Mouse (Mus musculus) limb, embryonic 15.5 days (tissue): ENCODE measurements around the gene Klhdc4. TPM values are rescaled to one million over a fixed set of nuclear protein-coding genes. Genes with fewer than 3 reads are reported as not detected.

Experiments
- ATAC-seq: fragments of 200-750 bp; cut with Nextera tagmentation; 2 replicates; pipeline ENCODE4 v1.8.0; 2017; ENCODE audit warnings: low read depth, moderate TSS enrichment; ENCODE audit not compliant: insufficient number of reproducible peaks, low FRiP score, low TSS enrichment
- H3K27ac ChIP-seq: fragments of 300-500 bp; sonication (generic); 2 replicates; pipeline ENCODE4 v1.5.1; 2015; ENCODE audit warnings: moderate library complexity, mild to moderate bottlenecking, inconsistent platforms
- H3K27me3 ChIP-seq: fragments of 300-500 bp; sonication (generic); 2 replicates; pipeline ENCODE4 v1.6.1; 2015; ENCODE audit warnings: inconsistent platforms
- H3K36me3 ChIP-seq: fragments of 300-500 bp; sonication (generic); 2 replicates; pipeline ENCODE4 v1.6.1; 2015; ENCODE audit warnings: inconsistent platforms
- H3K4me1 ChIP-seq: fragments of 300-500 bp; sonication (generic); 2 replicates; pipeline ENCODE4 v1.6.1; 2015; ENCODE audit warnings: inconsistent platforms
- H3K4me2 ChIP-seq: fragments of 300-500 bp; sonication (generic); 2 replicates; pipeline ENCODE4 v1.6.1; 2015; ENCODE audit warnings: mild to moderate bottlenecking, inconsistent platforms
- H3K4me3 ChIP-seq: fragments of 300-500 bp; sonication (generic); 2 replicates; pipeline ENCODE4 v1.5.1; 2015; ENCODE audit warnings: mild to moderate bottlenecking, inconsistent platforms
- H3K9ac ChIP-seq: fragments of 300-500 bp; sonication (generic); 2 replicates; pipeline ENCODE4 v1.6.1; 2015; ENCODE audit warnings: inconsistent platforms
- H3K9me3 ChIP-seq: fragments of 300-500 bp; sonication (generic); 2 replicates; pipeline ENCODE4 v1.6.1; 2016; ENCODE audit warnings: inconsistent platforms
- WGBS: fragments of 180-500 bp; shearing (Covaris S2); methylation state at CpG from one replicate; pipeline ENCODE4 v1.1.7; 2015; 5-methylcytosine and 5-hydroxymethylcytosine counted together
- polyA plus RNA-seq: library from polyadenylated mRNA; unstranded; fragments of >200 nt; fragmentation: Nextera tagmentation; extraction: Ambion mirVana; gene quantifications from 2 replicates; pipeline ENCODE4 v1.2.1, GENCODE M21; 2015

Gene Klhdc4
- polyA plus RNA-seq, 1 experiment from 2014 or later, result 31.5 TPM

DNA sequence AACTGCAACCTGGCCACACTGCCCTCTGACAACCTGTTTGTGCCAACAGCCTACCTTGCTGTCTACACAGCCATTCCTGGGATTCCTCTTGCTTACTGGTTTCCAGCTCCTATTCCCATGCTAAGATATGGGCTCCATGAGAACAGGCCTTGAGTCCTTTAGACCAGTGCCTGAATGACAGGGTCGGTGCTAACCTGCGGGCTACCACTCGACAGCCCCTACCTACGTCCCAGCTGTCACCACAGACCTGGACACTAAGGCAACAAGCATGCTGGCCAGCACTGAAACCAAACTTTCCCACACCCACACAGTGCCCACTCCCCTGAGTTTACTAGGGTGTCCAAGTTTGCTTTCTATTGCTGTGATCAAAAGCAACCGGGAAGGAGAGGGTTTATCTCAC is 1.6 kb downstream of the Klhdc4 start:
- Histone ChIP-seq H3K4me2 (peak overlapping the region; percentile 92; the same call in 1 of the 2 replicates), H3K9me3 (no peaks in the 10 kb centered on the region), H3K4me1 (peaks cover 19% of the 10 kb centered on the region), H3K27me3 (no peaks in the 10 kb centered on the region), H3K36me3 (no peaks in the 10 kb centered on the region), H3K9ac (no peak overlapping the region), H3K4me3 (0 out of 2 replicates have a peak overlapping the region, but pooled peaks have one; percentile 93), H3K27ac (no peak overlapping the region)
- ATAC-seq, result no peak
- 98% methylated on average over 5 of the region's 5 CpGs for WGBS

DNA sequence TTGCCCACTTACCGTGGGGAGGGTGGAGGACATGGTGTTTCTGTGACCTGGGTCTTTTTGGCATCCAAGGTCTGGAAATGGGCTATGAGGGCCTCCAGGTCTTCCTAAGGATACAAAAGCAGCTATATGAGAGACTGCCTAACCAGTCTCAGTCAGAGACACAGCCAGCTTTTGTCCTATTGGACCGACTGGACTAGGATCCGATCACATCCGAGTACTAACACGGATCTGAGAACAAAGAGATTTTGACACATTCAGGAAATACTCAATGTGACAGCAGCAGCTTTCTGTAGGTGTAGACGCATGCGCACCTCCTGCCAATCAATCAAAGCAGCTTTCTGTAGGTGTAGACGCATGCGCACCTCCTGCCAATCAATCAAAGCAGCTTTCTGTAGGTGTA is 7.6 kb downstream of the Klhdc4 start:
- peaks cover 33% of the 10 kb centered on the region for H3K36me3 ChIP-seq
- no peak overlapping the region for H3K27ac ChIP-seq
- no peak overlapping the region for H3K4me3 ChIP-seq
- H3K4me2 ChIP-seq, result no peak overlapping the region
- no peaks in the 10 kb centered on the region for H3K27me3 ChIP-seq
- ATAC-seq, result no peak
- 93% methylated on average over 9 of the region's 9 CpGs for WGBS
- H3K9me3 ChIP-seq, result no peaks in the 10 kb centered on the region
- no peaks in the 10 kb centered on the region for H3K4me1 ChIP-seq
- no peak overlapping the region for H3K9ac ChIP-seq

DNA sequence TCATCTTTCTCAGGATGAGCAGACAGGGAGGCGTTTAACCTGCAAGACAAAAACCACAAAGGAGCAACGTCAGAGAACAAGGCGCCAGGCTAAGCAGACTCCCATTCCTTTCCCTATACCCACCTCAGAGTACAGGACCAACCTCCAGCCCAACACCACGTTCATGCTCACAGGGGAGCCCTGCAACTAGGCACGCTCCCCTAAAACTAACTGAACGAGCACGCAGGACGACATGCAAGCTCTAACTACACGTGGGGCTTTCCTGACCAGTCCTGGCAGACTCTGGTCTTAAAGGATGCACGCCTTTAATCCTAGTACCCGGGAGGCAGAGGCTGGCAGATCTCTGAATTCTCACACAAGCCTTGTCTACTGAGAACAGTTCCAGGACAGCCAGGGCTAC is 8.0 kb downstream of the Klhdc4 start:
- H3K4me1 ChIP-seq, result no peaks in the 10 kb centered on the region
- H3K27ac ChIP-seq, result no peak overlapping the region
- no peak overlapping the region for H3K4me3 ChIP-seq
- 92% methylated on average over 11 of the region's 11 CpGs for WGBS
- no peak overlapping the region for H3K4me2 ChIP-seq
- no peak for ATAC-seq
- no peak overlapping the region for H3K9ac ChIP-seq
- peaks cover 33% of the 10 kb centered on the region for H3K36me3 ChIP-seq
- no peaks in the 10 kb centered on the region for H3K9me3 ChIP-seq
- H3K27me3 ChIP-seq, result no peaks in the 10 kb centered on the region

DNA sequence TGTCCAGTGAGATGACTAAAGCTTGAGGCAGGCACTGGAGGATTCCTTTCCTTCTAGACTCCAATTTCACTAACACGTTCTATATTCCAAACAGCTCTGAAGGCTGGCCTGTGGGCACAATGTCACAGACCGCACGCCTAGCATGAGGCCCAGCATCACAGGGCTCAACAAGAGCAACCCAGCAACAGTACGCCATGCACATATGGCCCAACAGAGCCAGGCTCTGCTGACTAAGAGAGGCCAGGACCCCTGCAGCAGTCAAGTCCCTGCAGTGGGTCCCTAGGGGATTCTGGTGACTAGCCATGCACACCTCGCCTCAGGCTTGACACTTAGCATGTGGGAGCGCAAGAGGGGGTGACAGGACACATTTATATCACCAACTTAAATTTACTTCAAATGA is 8.5 kb downstream of the Klhdc4 start:
- Histone ChIP-seq H3K9me3 (no peaks in the 10 kb centered on the region), H3K4me1 (no peaks in the 10 kb centered on the region), H3K27ac (no peak overlapping the region), H3K9ac (no peak overlapping the region), H3K36me3 (peaks cover 36% of the 10 kb centered on the region), H3K4me2 (no peak overlapping the region), H3K4me3 (no peak overlapping the region), H3K27me3 (no peaks in the 10 kb centered on the region)
- 90% methylated on average over 6 of the region's 6 CpGs for WGBS
- ATAC-seq, result no peak

DNA sequence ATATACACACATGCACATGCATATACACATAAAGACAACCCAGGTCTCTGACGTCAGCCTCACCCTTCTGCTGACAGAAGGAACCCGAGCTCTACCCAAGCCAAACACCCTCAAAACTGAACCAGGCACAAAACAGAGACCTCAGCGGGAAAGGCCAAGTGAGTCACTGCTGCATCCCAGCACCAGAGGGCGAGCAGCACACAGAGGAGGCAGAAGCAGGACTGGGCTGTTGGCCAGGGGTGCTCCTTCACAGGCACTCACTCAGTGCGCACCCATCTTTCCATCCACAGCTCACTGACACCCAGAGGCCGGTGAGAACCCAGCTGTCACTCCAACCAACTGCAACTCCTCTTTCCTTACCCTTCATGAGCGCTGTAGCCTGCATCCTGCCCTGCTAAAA is 11.1 kb downstream of the Klhdc4 start:
- H3K4me3 ChIP-seq, result no peak overlapping the region
- ATAC-seq, result no peak; the same call in 1 of the 2 replicates
- H3K27ac ChIP-seq, result no peak overlapping the region
- H3K4me1 ChIP-seq, result no peaks in the 10 kb centered on the region
- H3K27me3 ChIP-seq, result no peaks in the 10 kb centered on the region
- H3K36me3 ChIP-seq, result peaks cover 51% of the 10 kb centered on the region
- no peak overlapping the region for H3K9ac ChIP-seq
- 84% methylated on average over 7 of the region's 7 CpGs for WGBS
- no peaks in the 10 kb centered on the region for H3K9me3 ChIP-seq
- no peak overlapping the region for H3K4me2 ChIP-seq

DNA sequence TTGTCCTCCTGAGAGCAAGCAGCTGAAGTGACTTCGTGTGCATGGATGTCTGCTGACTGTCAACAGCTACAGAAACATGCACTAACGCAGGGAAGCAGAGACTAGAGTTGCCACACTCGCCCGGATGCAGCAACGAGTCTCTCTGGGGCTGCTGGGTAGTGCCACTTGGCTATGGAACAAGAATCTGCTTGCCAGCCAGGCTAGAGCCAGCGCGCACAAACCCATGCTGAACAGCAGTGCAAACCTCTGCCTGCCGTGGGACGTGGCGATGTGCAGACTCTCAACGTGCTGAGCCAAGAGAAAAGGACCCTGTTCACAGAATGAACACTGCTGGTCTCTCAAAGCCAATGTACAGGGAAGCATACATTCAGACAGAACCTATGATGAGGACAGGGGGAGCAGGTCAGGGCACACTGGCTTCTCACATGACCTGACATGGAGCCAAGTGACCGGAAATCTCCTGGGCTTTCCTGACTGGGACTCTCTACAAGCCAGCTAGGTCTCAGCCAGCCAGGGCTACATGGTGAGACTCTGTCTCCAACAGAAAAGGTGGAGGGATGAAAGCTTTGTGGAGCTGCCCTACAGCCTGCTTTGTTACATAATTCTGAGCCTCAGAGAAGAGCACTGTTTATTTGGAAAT is 17.3 kb downstream of the Klhdc4 start:
- Histone ChIP-seq H3K4me1 (no peaks in the 10 kb centered on the region), H3K9me3 (no peaks in the 10 kb centered on the region), H3K9ac (no peak overlapping the region), H3K27me3 (no peaks in the 10 kb centered on the region), H3K4me2 (no peak overlapping the region), H3K4me3 (no peak overlapping the region), H3K27ac (no peak overlapping the region), H3K36me3 (peaks cover 51% of the 10 kb centered on the region)
- WGBS, result 96% methylated on average over 12 of the region's 12 CpGs
- ATAC-seq, result no peak

DNA sequence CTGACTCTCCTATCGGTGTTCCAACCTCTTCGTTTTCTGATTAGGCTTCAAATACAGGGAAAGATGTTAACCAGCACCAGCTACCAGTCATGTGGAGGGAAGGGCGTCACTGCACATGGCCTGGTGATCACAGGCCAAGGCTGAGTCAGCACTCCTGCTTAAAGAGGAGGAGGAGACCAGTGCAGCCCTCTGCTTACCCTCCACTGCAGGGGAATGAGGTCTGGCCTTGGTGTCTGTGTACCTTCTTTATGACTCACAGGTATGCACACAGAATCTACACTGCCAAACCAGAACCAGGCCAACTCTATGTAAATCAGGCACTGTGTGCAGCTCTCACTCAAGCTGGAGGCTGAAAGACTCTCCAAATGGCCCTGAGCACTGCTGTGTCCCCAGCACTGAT is 17.9 kb downstream of the Klhdc4 start:
- no peak for ATAC-seq
- no peaks in the 10 kb centered on the region for H3K27me3 ChIP-seq

DNA sequence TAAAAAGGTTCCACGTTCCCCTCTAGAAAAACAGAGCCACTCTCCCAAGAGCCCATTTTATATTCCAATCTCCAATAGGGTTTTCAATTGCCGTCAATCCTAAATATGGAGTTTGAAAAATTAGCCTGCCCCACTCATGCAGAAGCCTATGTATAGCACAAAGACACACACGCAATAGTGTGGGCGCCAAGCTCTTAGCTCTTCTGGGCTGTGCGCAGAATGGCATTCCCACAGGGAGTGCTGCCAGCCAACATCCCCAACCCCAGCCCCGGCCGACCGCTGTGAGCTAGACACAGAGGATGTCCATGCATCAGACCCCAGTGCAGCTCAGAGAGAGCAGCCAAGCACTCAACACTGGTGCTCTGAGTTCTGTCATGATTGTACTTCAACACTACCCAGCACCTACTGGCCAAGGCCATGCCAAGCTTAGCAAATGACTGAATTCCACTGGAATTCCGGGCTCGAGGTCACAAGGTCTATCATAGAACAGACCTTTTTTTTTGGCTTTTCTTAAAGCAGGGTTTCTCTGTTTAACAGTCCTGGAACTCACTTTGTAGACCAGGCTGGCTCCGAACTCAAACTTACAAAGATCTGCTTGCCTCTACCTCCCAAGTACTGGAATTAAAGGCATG is 19.7 kb downstream of the Klhdc4 start:
- no peak overlapping the region for H3K4me3 ChIP-seq
- H3K4me1 ChIP-seq, result no peaks in the 10 kb centered on the region
- no peak overlapping the region for H3K27ac ChIP-seq
- no peak for ATAC-seq
- H3K27me3 ChIP-seq, result no peaks in the 10 kb centered on the region
- peaks cover 64% of the 10 kb centered on the region for H3K36me3 ChIP-seq
- H3K4me2 ChIP-seq, result no peak overlapping the region
- no peaks in the 10 kb centered on the region for H3K9me3 ChIP-seq
- 88% methylated on average over 11 of the region's 11 CpGs for WGBS
- no peak overlapping the region for H3K9ac ChIP-seq

More for the DNA sequence above, 17.9 kb downstream of the Klhdc4 start:
- peaks cover 53% of the 10 kb centered on the region for H3K36me3 ChIP-seq
- no peak overlapping the region for H3K9ac ChIP-seq
- H3K27ac ChIP-seq, result no peak overlapping the region
- H3K9me3 ChIP-seq, result no peaks in the 10 kb centered on the region
- WGBS, result 94% methylated on average over 3 of the region's 3 CpGs
- no peak overlapping the region for H3K4me2 ChIP-seq
- no peaks in the 10 kb centered on the region for H3K4me1 ChIP-seq
- H3K4me3 ChIP-seq, result no peak overlapping the region

DNA sequence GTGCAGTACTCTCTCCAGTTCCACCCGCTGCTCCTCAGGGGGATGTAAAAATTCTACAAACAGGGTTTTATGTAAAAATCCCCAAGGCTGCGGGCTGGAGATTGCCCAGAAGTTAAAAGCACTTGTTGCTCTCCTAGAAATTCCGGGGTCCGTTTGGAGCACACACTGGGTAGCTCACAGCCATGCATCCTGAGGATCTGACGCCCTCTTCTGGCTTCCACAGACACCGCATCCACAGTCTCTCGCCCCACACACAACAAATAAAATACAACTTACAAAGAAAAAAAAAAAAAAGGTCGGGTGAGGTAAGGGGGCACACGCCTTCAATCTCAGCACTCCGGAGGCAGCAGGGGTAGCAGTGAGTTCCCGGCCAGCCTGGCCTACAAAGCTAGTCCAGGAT is 21.3 kb downstream of the Klhdc4 start:
- ATAC-seq, result no peak
- Histone ChIP-seq H3K27me3 (no peaks in the 10 kb centered on the region), H3K27ac (no peak overlapping the region), H3K4me1 (no peaks in the 10 kb centered on the region), H3K9ac (no peak overlapping the region), H3K9me3 (no peaks in the 10 kb centered on the region), H3K36me3 (peaks cover 64% of the 10 kb centered on the region), H3K4me3 (no peak overlapping the region), H3K4me2 (no peak overlapping the region)
- 71% methylated on average over 11 of the region's 11 CpGs for WGBS

DNA sequence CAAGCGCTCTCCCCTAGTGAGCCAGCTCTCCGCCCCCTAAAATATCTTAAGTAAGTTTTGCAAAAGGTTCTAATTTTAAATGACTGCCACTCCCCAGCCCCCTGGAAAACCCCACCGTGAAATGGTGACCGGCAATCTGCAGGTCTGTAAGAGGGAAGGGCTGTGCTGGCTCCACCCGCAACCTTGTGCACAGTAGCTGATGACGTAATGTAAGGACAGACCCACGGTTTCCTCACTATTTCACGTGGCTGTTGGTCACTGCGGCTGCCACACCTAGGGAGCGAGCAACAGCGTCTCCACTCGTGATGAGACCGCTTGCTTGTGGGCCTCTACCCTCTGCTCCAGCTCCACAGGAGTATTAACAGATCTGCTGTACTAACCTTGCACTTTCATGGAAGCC is 23.2 kb downstream of the Klhdc4 start:
- ATAC-seq, result no peak
- no peaks in the 10 kb centered on the region for H3K4me1 ChIP-seq
- H3K27me3 ChIP-seq, result no peaks in the 10 kb centered on the region
- no peak overlapping the region for H3K4me3 ChIP-seq
- H3K4me2 ChIP-seq, result no peak overlapping the region
- no peaks in the 10 kb centered on the region for H3K9me3 ChIP-seq
- H3K9ac ChIP-seq, result no peak overlapping the region
- no peak overlapping the region for H3K27ac ChIP-seq
- H3K36me3 ChIP-seq, result peaks cover 60% of the 10 kb centered on the region
- 88% methylated on average over 13 of the region's 13 CpGs for WGBS

DNA sequence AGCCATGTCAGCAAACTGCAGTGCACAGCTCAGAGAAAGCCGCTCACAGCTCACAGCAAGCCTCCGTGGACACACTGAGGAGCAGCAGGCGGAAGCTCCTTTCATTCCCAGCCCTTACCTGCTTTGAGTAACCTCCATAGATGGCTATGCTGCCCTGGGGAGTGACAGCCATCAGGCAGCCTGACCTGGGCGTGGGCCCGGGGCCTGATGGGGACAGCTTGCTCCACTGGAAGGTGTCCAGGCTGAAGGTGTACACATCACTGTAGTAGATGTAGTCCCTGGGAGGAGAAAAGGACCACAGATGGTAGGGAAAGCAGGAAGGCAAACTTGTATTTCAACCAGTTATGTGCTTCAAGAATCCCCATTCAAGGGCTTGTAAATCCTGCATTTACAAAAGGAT is 24.5 kb downstream of the Klhdc4 start:
- Histone ChIP-seq H3K4me1 (no peaks in the 10 kb centered on the region), H3K36me3 (peaks cover 69% of the 10 kb centered on the region), H3K27me3 (no peaks in the 10 kb centered on the region), H3K27ac (no peak overlapping the region), H3K9ac (no peak overlapping the region), H3K4me3 (no peak overlapping the region), H3K4me2 (no peak overlapping the region), H3K9me3 (no peaks in the 10 kb centered on the region)
- WGBS, result 94% methylated on average over 5 of the region's 5 CpGs
- no peak for ATAC-seq

DNA sequence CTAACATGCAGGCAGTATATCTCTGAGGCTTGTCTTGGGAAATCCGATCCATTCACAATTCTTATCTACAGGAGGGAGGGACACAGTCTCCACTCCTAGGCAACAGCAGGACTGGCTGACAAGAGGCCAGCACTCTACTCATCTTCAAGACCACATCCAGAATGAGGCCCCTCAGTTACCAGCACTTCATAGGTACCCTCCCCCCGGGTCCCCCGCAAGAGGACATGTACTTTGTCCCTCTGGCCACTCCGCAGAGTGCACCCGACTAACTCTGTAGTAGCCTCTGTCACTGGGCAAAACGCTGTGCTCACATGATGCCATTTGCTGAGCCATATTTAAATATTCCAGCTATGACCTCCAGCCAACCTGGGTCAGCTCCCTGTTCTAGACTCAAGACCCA is 31.0 kb downstream of the Klhdc4 start:
- H3K36me3 ChIP-seq, result peaks cover 83% of the 10 kb centered on the region
- H3K27ac ChIP-seq, result no peak overlapping the region
- no peak overlapping the region for H3K4me3 ChIP-seq
- WGBS, result 92% methylated on average over 6 of the region's 6 CpGs
- no peaks in the 10 kb centered on the region for H3K4me1 ChIP-seq
- no peak for ATAC-seq
- no peaks in the 10 kb centered on the region for H3K9me3 ChIP-seq
- no peaks in the 10 kb centered on the region for H3K27me3 ChIP-seq
- H3K9ac ChIP-seq, result no peak overlapping the region
- no peak overlapping the region for H3K4me2 ChIP-seq
